Comparison of ENCODE assay signal across 17 mouse cellular contexts in the genomic region with DNA sequence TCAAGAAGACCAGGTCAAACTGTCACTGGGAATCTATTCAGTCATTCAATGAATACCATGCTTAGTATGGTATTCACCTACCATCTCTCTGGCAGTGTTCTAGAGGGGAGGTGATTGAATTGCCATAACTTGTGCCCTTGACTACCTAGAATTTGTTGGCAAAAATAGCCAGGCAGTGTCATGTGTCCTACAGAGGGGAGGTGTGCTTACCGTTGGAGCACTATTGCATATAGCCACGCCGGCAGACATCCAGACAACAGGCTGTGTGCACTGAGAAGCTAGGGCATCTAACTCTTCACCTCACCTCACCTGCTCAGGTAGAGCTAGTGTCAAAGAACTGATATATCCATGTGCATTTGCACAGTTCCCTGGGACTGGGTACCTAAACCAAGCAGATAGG.
DNase-seq lines count a peak whose midpoint lies in the region; ATAC-seq and TF ChIP-seq lines count a peak whose summit lies in the region.
"Had no signal": no experiment of that assay in that cellular context is flagged by ENCODE, and none has a peak within 500 bp of the region (broad histone marks: within the 10 kb centered on the region; RNA-seq: fewer than 3 reads in every experiment).

No protein-coding gene starts in this region.

- H3K36me3 ChIP-seq in hindbrain, embryonic 14.5 days (replicated peaks; ENCODE audit: control insufficient read depth, insufficient read depth) = no peaks in the 10 kb centered on the region
- no peaks in the 10 kb centered on the region for H3K36me3 ChIP-seq in hindbrain, embryonic 13.5 days
- peaks cover 5% of the 10 kb centered on the region for H3K36me3 ChIP-seq in megakaryocyte, embryonic 14.5 days (replicated peaks; ENCODE audit: low read length)
- H3K36me3 ChIP-seq in intestine, postnatal 0 days (ENCODE audit: control insufficient read depth, insufficient read depth) = no peaks in the 10 kb centered on the region
- H3K36me3 ChIP-seq in stomach, postnatal 0 days (ENCODE audit: control insufficient read depth, insufficient read depth, low read length) = no peaks in the 10 kb centered on the region
- H3K36me3 ChIP-seq: midbrain, embryonic 15.5 days had no signal

- no peaks in the 10 kb centered on the region for H3K9me3 ChIP-seq in hindbrain, embryonic 14.5 days (ENCODE audit: control insufficient read depth, low read length)
- no peaks in the 10 kb centered on the region for H3K9me3 ChIP-seq in hindbrain, embryonic 13.5 days
- no peaks in the 10 kb centered on the region for H3K9me3 ChIP-seq in megakaryocyte, embryonic 14.5 days
- H3K9me3 ChIP-seq in intestine, postnatal 0 days (ENCODE audit: control insufficient read depth) = no peaks in the 10 kb centered on the region
- no peaks in the 10 kb centered on the region for H3K9me3 ChIP-seq in stomach, postnatal 0 days (ENCODE audit: control insufficient read depth, low read length)
- H3K9me3 ChIP-seq: midbrain, embryonic 15.5 days had no signal

- H3K4me3 ChIP-seq in hindbrain, embryonic 14.5 days (replicated peaks; ENCODE audit: low read length) = no peak overlapping the region
- H3K4me3 ChIP-seq in hindbrain, embryonic 13.5 days = no peak overlapping the region
- H3K4me3 ChIP-seq in megakaryocyte, embryonic 14.5 days (replicated peaks) = peak overlapping the region; percentile 40
- no peak overlapping the region for H3K4me3 ChIP-seq in intestine, postnatal 0 days (ENCODE audit: low read depth, low read length)
- H3K4me3 ChIP-seq in stomach, postnatal 0 days (ENCODE audit: low read depth, low read length) = no peak overlapping the region
- H3K4me3 ChIP-seq: midbrain, embryonic 15.5 days had no signal

- H3K27ac ChIP-seq in hindbrain, embryonic 14.5 days = no peak overlapping the region
- no peak overlapping the region for H3K27ac ChIP-seq in hindbrain, embryonic 13.5 days
- H3K27ac ChIP-seq in intestine, postnatal 0 days (ENCODE audit: low read depth, low read length) = peak overlapping the region; percentile 60
- H3K27ac ChIP-seq in stomach, postnatal 0 days (replicated peaks) = peak overlapping the region; percentile 35
- H3K27ac ChIP-seq: midbrain, embryonic 15.5 days had no signal

- H3K27me3 ChIP-seq in hindbrain, embryonic 14.5 days (ENCODE audit: control insufficient read depth, insufficient read depth, low read length) = no peaks in the 10 kb centered on the region
- no peaks in the 10 kb centered on the region for H3K27me3 ChIP-seq in hindbrain, embryonic 13.5 days
- H3K27me3 ChIP-seq in megakaryocyte, embryonic 14.5 days (replicated peaks) = no peaks in the 10 kb centered on the region
- no peaks in the 10 kb centered on the region for H3K27me3 ChIP-seq in intestine, postnatal 0 days (replicated peaks; ENCODE audit: control insufficient read depth, insufficient read depth, low read length)
- H3K27me3 ChIP-seq in stomach, postnatal 0 days (ENCODE audit: control insufficient read depth, insufficient read depth, low read length) = no peaks in the 10 kb centered on the region
- H3K27me3 ChIP-seq: midbrain, embryonic 15.5 days had no signal

- H3K4me2 ChIP-seq in hindbrain, embryonic 14.5 days (replicated peaks) = no peak overlapping the region
- H3K4me2 ChIP-seq in hindbrain, embryonic 13.5 days = no peak overlapping the region
- H3K4me2 ChIP-seq in intestine, postnatal 0 days (replicated peaks; ENCODE audit: low read depth) = no peak overlapping the region
- no peak overlapping the region for H3K4me2 ChIP-seq in stomach, postnatal 0 days (replicated peaks; ENCODE audit: low read depth)
- H3K4me2 ChIP-seq: heart, embryonic 11.5 days; midbrain, embryonic 15.5 days had no signal

- no peak overlapping the region for H3K9ac ChIP-seq in hindbrain, embryonic 14.5 days
- H3K9ac ChIP-seq in hindbrain, embryonic 13.5 days = no peak overlapping the region
- H3K9ac ChIP-seq in intestine, postnatal 0 days (ENCODE audit: low read depth, low read length) = no peak overlapping the region
- H3K9ac ChIP-seq in stomach, postnatal 0 days (ENCODE audit: low read length) = no peak overlapping the region
- H3K9ac ChIP-seq: midbrain, embryonic 15.5 days had no signal

- no peak for TF ChIP-seq CTCF in intestine, postnatal 0 days (IDR thresholded peaks at IDR 0.05; ENCODE audit: low read depth)
- TF ChIP-seq CTCF in stomach, postnatal 0 days (IDR thresholded peaks at IDR 0.05; ENCODE audit: low read depth) = no peak

- DNase-seq in hindbrain, embryonic 14.5 days (ENCODE audit: low spot score) = no peak
- DNase-seq in stomach, postnatal 0 days (ENCODE audit: low spot score) = no peak
- DNase-seq in ovary, postnatal 14 days (ENCODE audit: low spot score) = no peak
- no peak for DNase-seq in urinary bladder, postnatal 25 days (ENCODE audit: low spot score)
- DNase-seq: adrenal gland, adult 2 months; cerebellum, adult 9-11 months; heart, postnatal 36 days; liver; retina, postnatal 1 day; right cerebral cortex, postnatal 4 days; thymus, adult 18-20 months had no signal

- peak; percentile 11; the same call in 1 of the 2 replicates for ATAC-seq in hindbrain, embryonic 14.5 days (ENCODE audit: low FRiP score)
- ATAC-seq in hindbrain, embryonic 13.5 days (ENCODE audit: low FRiP score) = no peak
- no peak for ATAC-seq in megakaryocyte, adult 5-6 weeks (ENCODE audit: poor library complexity, severe bottlenecking)
- ATAC-seq in intestine, postnatal 0 days = no peak
- ATAC-seq in stomach, postnatal 0 days (ENCODE audit: low FRiP score, low TSS enrichment) = no peak
- ATAC-seq: midbrain, embryonic 15.5 days had no signal

- H3K4me1 ChIP-seq in hindbrain, embryonic 14.5 days (replicated peaks; ENCODE audit: control insufficient read depth, insufficient read depth, low read length) = no peaks in the 10 kb centered on the region
- H3K4me1 ChIP-seq in hindbrain, embryonic 13.5 days (replicated peaks) = no peaks in the 10 kb centered on the region
- H3K4me1 ChIP-seq in megakaryocyte, embryonic 14.5 days = peaks cover 27% of the 10 kb centered on the region
- no peaks in the 10 kb centered on the region for H3K4me1 ChIP-seq in intestine, postnatal 0 days (replicated peaks; ENCODE audit: control insufficient read depth, insufficient read depth, low read length)
- no peaks in the 10 kb centered on the region for H3K4me1 ChIP-seq in stomach, postnatal 0 days (replicated peaks; ENCODE audit: control insufficient read depth, insufficient read depth)
- H3K4me1 ChIP-seq: midbrain, embryonic 15.5 days had no signal

- 94% methylated on average over 3 of the region's 3 CpGs for WGBS in hindbrain, embryonic 14.5 days
- 87% methylated on average over 3 of the region's 3 CpGs for WGBS in hindbrain, embryonic 13.5 days
- 68% methylated on average over 3 of the region's 3 CpGs for WGBS in intestine, postnatal 0 days
- 77% methylated on average over 3 of the region's 3 CpGs for WGBS in stomach, postnatal 0 days

- TF ChIP-seq EP300 in stomach, postnatal 0 days (optimal IDR thresholded peaks at IDR 0.05) = no peak

Comparison
In these comparisons a context has a peak if more than half of its experiments do, and no peak if none do; other contexts are left out.
1. H3K27ac ChIP-seq: peak in intestine, postnatal 0 days (single experiment) and stomach, postnatal 0 days (single experiment); none in hindbrain, embryonic 14.5 days (single experiment) and hindbrain, embryonic 13.5 days (single experiment).